Mouse (Mus musculus) spleen, adult 12 weeks (tissue): ENCODE data around the gene Itprid2.

ENCODE experiments used
- DNase-seq: peaks from one replicate; pipeline ENCODE4 v3.0.0; 2022; ENCODE audit warnings: low spot score

Gene Itprid2

GRCm38 (mm10) chr2:79651185-79651584 is 16.0 kb downstream of the Itprid2 start:
- DNase-seq: no peak

- no peak for DNase-seq
Observed at GRCm38 (mm10) chr2:79651701-79652100, 16.5 kb downstream of the Itprid2 start.

GRCm38 (mm10) chr2:79652502-79652901 is 17.4 kb downstream of the Itprid2 start:
- DNase-seq: no peak

- DNase-seq: no peak
Observed at GRCm38 (mm10) chr2:79653093-79653808, 18.1 kb downstream of the Itprid2 start.

- no peak for DNase-seq
Observed at GRCm38 (mm10) chr2:79653809-79654164, 18.6 kb downstream of the Itprid2 start.

- no peak for DNase-seq
Observed at GRCm38 (mm10) chr2:79657062-79657461, 21.9 kb downstream of the Itprid2 start.

- DNase-seq: no peak
Observed at GRCm38 (mm10) chr2:79660417-79661185, 25.4 kb downstream of the Itprid2 start.

GRCm38 (mm10) chr2:79661486-79662104 is 26.4 kb downstream of the Itprid2 start:
- no peak for DNase-seq

GRCm38 (mm10) chr2:79664532-79665286 is 29.6 kb downstream of the Itprid2 start:
- DNase-seq: no peak

- no peak for DNase-seq
Observed at GRCm38 (mm10) chr2:79665492-79665891, 30.3 kb downstream of the Itprid2 start.

- DNase-seq: no peak
Observed at GRCm38 (mm10) chr2:79675266-79675665, 40.1 kb downstream of the Itprid2 start.

GRCm38 (mm10) chr2:79677663-79678257 is 42.6 kb downstream of the Itprid2 start:
- DNase-seq: no peak

- DNase-seq: no peak
Observed at GRCm38 (mm10) chr2:79681672-79682071, 46.5 kb downstream of the Itprid2 start.

GRCm38 (mm10) chr2:79683258-79683657 is 48.1 kb downstream of the Itprid2 start:
- no peak for DNase-seq

GRCm38 (mm10) chr2:79690838-79691237 is 55.7 kb downstream of the Itprid2 start:
- DNase-seq: no peak

GRCm38 (mm10) chr2:79695190-79695589 is 60.0 kb downstream of the Itprid2 start:
- no peak for DNase-seq

GRCm38 (mm10) chr2:79695939-79696338 is 60.8 kb downstream of the Itprid2 start:
- DNase-seq: no peak

GRCm38 (mm10) chr2:79696478-79697230 is 61.5 kb downstream of the Itprid2 start:
- no peak for DNase-seq

- no peak for DNase-seq
Observed at GRCm38 (mm10) chr2:79698166-79698565, 63.0 kb downstream of the Itprid2 start.

- no peak for DNase-seq
Observed at GRCm38 (mm10) chr2:79704773-79705172, 69.6 kb downstream of the Itprid2 start.

- no peak for DNase-seq
Observed at GRCm38 (mm10) chr2:79707575-79707974, 72.4 kb downstream of the Itprid2 start, which contains the start of gene Ppp1r1c. Gene Ppp1r1c, plus strand, starts transcription at chr2:79707780.
